Mouse (Mus musculus) natural killer cell, adult 2 months (primary cell): ENCODE measurements at regions not wholly inside any gene's neighbourhood (a gene's known extent, or its start where the extent isn't known, plus 50 kb on each side); places are given as distances from the start of the nearest gene placed in this dataset.

Experiments
- DNase-seq, 2 experiments: peaks; one replicate each; pipeline ENCODE4 v3.0.0; 2022; ENCODE audit warnings: low spot score in 2 of 2

- DNase-seq, result no peak
Measured at GRCm38 (mm10) chr14:106190721-106191120, 84.7 kb downstream of the Trim52 start.

GRCm38 (mm10) chr14:106193583-106193982 is 87.6 kb downstream of the Trim52 start:
- no peak for DNase-seq

GRCm38 (mm10) chr14:106194104-106194503 is 88.1 kb downstream of the Trim52 start:
- DNase-seq, result no peak

GRCm38 (mm10) chr14:106197826-106198225 is 91.8 kb downstream of the Trim52 start:
- no peak for DNase-seq

GRCm38 (mm10) chr14:106199109-106199508 is 93.1 kb downstream of the Trim52 start:
- DNase-seq, result no peak

GRCm38 (mm10) chr14:106199536-106200319 is 93.7 kb downstream of the Trim52 start:
- DNase-seq, result no peak

- peak; percentile 31 to 66 for DNase-seq
Measured at GRCm38 (mm10) chr14:106211062-106211461, 105.1 kb downstream of the Trim52 start.

GRCm38 (mm10) chr14:106217681-106218080 is 111.7 kb downstream of the Trim52 start:
- no peak for DNase-seq

GRCm38 (mm10) chr14:106219293-106219797 is 113.3 kb downstream of the Trim52 start:
- no peak for DNase-seq

GRCm38 (mm10) chr14:106225401-106225800 is 119.4 kb downstream of the Trim52 start:
- no peak for DNase-seq

- DNase-seq, result no peak
Measured at GRCm38 (mm10) chr14:106241721-106242405, 135.9 kb downstream of the Trim52 start.

- DNase-seq, result no peak
Measured at GRCm38 (mm10) chr14:106259396-106260108, 153.6 kb downstream of the Trim52 start.

- DNase-seq, result no peak
Measured at GRCm38 (mm10) chr14:106265290-106265689, 159.3 kb downstream of the Trim52 start.

GRCm38 (mm10) chr14:106267679-106268561 is 161.9 kb downstream of the Trim52 start:
- no peak for DNase-seq

- DNase-seq, result no peak
Measured at GRCm38 (mm10) chr14:106269680-106270079, 163.7 kb downstream of the Trim52 start.

- DNase-seq, result no peak
Measured at GRCm38 (mm10) chr14:106313558-106313957, 207.6 kb downstream of the Trim52 start.

- DNase-seq, result no peak
Measured at GRCm38 (mm10) chr14:106314079-106314551, 208.1 kb downstream of the Trim52 start.

- no peak for DNase-seq
Measured at GRCm38 (mm10) chr14:106318767-106319166, 212.8 kb downstream of the Trim52 start.

- DNase-seq, result no peak
Measured at GRCm38 (mm10) chr14:106327653-106328283, 221.8 kb downstream of the Trim52 start.

GRCm38 (mm10) chr14:106364767-106365623 is 259.0 kb downstream of the Trim52 start:
- no peak for DNase-seq
